Mouse (Mus musculus) kidney, adult 2 months (tissue): Measurements from ENCODE around the gene Mink1.

ENCODE experiments used
- CTCF ChIP-seq: fragments of 200-500 bp; conservative IDR thresholded peaks from 2 replicates; pipeline ENCODE4 v1.5.1; 2011; ENCODE audit warnings: low read depth, mild to moderate bottlenecking, control low read depth, low read length, moderate library complexity, mixed read lengths; ENCODE audit not compliant: insufficient read depth, insufficient read length
- POLR2A ChIP-seq: fragments of 200-500 bp; IDR thresholded peaks from one replicate; pipeline ENCODE4 v1.6.1; 2011; ENCODE audit warnings: low read depth, low read length, control low read depth

DNA sequence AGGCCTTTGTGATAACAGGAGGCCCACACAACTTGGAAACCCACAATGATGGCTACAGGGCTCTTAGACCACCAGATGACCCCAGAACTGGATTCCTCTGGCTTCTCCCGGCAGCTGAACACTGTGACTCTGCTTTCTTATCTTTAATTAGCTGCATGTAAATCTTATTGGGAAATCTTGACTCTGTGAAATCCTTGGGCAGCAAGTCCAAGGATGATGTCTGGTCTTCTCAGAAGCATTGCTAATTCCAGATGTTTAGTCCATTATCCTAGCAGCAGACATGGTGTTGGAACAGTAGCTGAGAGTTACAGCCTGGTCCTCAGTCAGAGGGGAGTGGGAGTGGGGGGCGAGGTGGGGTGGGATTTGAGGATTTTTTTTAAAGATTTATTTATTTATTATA is 65.8 kb downstream of the Mink1 start:
- TF ChIP-seq CTCF (no peak), POLR2A (no peak)
